Mouse (Mus musculus): Measurements from ENCODE around the gene Picalm. TPM values are rescaled to one million over a fixed set of nuclear protein-coding genes. Genes with fewer than 3 reads are reported as not detected.

Gene Picalm
- total and polyA plus RNA-seq, 3 experiments: 62.8 to 377 (median 166) TPM

- TF ChIP-seq TAL1 (conservative IDR thresholded peaks at IDR 0.05; ENCODE audit: low read depth, low read length) (no peak), POLR2AphosphoS5 (IDR thresholded peaks at IDR 0.05; ENCODE audit: insufficient replicate concordance, low read depth, low read length) (no peak), GATA2 (IDR thresholded peaks at IDR 0.05; ENCODE audit: borderline replicate concordance, low read depth, low read length) (no peak), CTCF (IDR thresholded peaks at IDR 0.05; ENCODE audit: low read depth, low read length) (no peak)
- H3K4me3 ChIP-seq (ENCODE audit: low read depth, low read length): no peak overlapping the region
- DNase-seq (ENCODE audit: low spot score) (no peak), ATAC-seq (ENCODE audit: extremely low read depth, insufficient number of reproducible peaks, low FRiP score, poor library complexity, severe bottlenecking) (no peak)
- no peaks in the 10 kb centered on the region for H3K9me3 ChIP-seq (replicated peaks)
- H3K4me1 ChIP-seq (ENCODE audit: insufficient read depth, low read depth, low read length): no peaks in the 10 kb centered on the region
- H3K27me3 ChIP-seq (ENCODE audit: insufficient read depth, low read length): peaks cover 6% of the 10 kb centered on the region; the same call in 1 of the 2 replicates
- no peaks in the 10 kb centered on the region for H3K36me3 ChIP-seq (replicated peaks)
Measured at GRCm38 (mm10) chr7:90091756-90092155, 38.3 kb upstream of the Picalm start.

GRCm38 (mm10) chr7:90092452-90093450, 37.3 kb upstream of the Picalm start:
- H3K27me3 ChIP-seq (ENCODE audit: insufficient read depth, low read length): peaks cover 6% of the 10 kb centered on the region
- TF ChIP-seq GATA1 (IDR thresholded peaks at IDR 0.05; ENCODE audit: borderline replicate concordance, low read length) (no peak), POLR2AphosphoS5 (IDR thresholded peaks at IDR 0.05; ENCODE audit: insufficient replicate concordance, low read depth, low read length) (no peak), CTCF (IDR thresholded peaks at IDR 0.05; ENCODE audit: low read depth, low read length) (no peak), TAL1 (conservative IDR thresholded peaks at IDR 0.05; ENCODE audit: low read depth, low read length) (no peak), GATA2 (IDR thresholded peaks at IDR 0.05; ENCODE audit: borderline replicate concordance, low read depth, low read length) (no peak)
- DNase-seq (ENCODE audit: low spot score) (no peak), ATAC-seq (ENCODE audit: extremely low read depth, insufficient number of reproducible peaks, low FRiP score, poor library complexity, severe bottlenecking) (no peak)
- no peak overlapping the region for H3K4me3 ChIP-seq (ENCODE audit: low read depth, low read length)
- H3K36me3 ChIP-seq (replicated peaks): no peaks in the 10 kb centered on the region
- no peaks in the 10 kb centered on the region for H3K4me1 ChIP-seq (ENCODE audit: insufficient read depth, low read depth, low read length)
- H3K9me3 ChIP-seq (replicated peaks): no peaks in the 10 kb centered on the region

- H3K27me3 ChIP-seq (ENCODE audit: insufficient read depth, low read length): peaks cover 10% of the 10 kb centered on the region
- no peak for ATAC-seq (ENCODE audit: extremely low read depth, insufficient number of reproducible peaks, low FRiP score, poor library complexity, severe bottlenecking)
- H3K4me1 ChIP-seq (ENCODE audit: insufficient read depth, low read depth, low read length): no peaks in the 10 kb centered on the region
Measured at GRCm38 (mm10) chr7:90095097-90095496, 34.9 kb upstream of the Picalm start.

GRCm38 (mm10) chr7:90095766-90096372, 34.1 kb upstream of the Picalm start:
- H3K27me3 ChIP-seq (ENCODE audit: insufficient read depth, low read length): peaks cover 7% of the 10 kb centered on the region
- H3K9me3 ChIP-seq (replicated peaks): no peaks in the 10 kb centered on the region
- no peaks in the 10 kb centered on the region for H3K36me3 ChIP-seq (replicated peaks)
- no peaks in the 10 kb centered on the region for H3K4me1 ChIP-seq (ENCODE audit: insufficient read depth, low read depth, low read length)
- no peak for DNase-seq (ENCODE audit: low spot score)
- TF ChIP-seq TAL1 (conservative IDR thresholded peaks at IDR 0.05; ENCODE audit: low read depth, low read length) (no peak), CTCF (IDR thresholded peaks at IDR 0.05; ENCODE audit: low read depth, low read length) (no peak), POLR2AphosphoS5 (IDR thresholded peaks at IDR 0.05; ENCODE audit: insufficient replicate concordance, low read depth, low read length) (no peak), GATA1 (IDR thresholded peaks at IDR 0.05; ENCODE audit: borderline replicate concordance, low read length) (no peak), GATA2 (IDR thresholded peaks at IDR 0.05; ENCODE audit: borderline replicate concordance, low read depth, low read length) (no peak)
- H3K4me3 ChIP-seq (ENCODE audit: low read depth, low read length): no peak overlapping the region
- no peak for ATAC-seq (ENCODE audit: extremely low read depth, insufficient number of reproducible peaks, low FRiP score, poor library complexity, severe bottlenecking)

More at GRCm38 (mm10) chr7:90095097-90095496, 34.9 kb upstream of the Picalm start:
- no peaks in the 10 kb centered on the region for H3K9me3 ChIP-seq (replicated peaks)
- no peaks in the 10 kb centered on the region for H3K36me3 ChIP-seq (replicated peaks)
- DNase-seq (ENCODE audit: low spot score): no peak
- TF ChIP-seq TAL1 (conservative IDR thresholded peaks at IDR 0.05; ENCODE audit: low read depth, low read length) (no peak), CTCF (IDR thresholded peaks at IDR 0.05; ENCODE audit: low read depth, low read length) (no peak), POLR2AphosphoS5 (IDR thresholded peaks at IDR 0.05; ENCODE audit: insufficient replicate concordance, low read depth, low read length) (no peak), GATA1 (IDR thresholded peaks at IDR 0.05; ENCODE audit: borderline replicate concordance, low read length) (no peak), GATA2 (IDR thresholded peaks at IDR 0.05; ENCODE audit: borderline replicate concordance, low read depth, low read length) (no peak)
- H3K4me3 ChIP-seq (ENCODE audit: low read depth, low read length): no peak overlapping the region

- peaks cover 7% of the 10 kb centered on the region for H3K27me3 ChIP-seq (ENCODE audit: insufficient read depth, low read length)
- H3K36me3 ChIP-seq (replicated peaks): no peaks in the 10 kb centered on the region
- ATAC-seq (ENCODE audit: extremely low read depth, insufficient number of reproducible peaks, low FRiP score, poor library complexity, severe bottlenecking) (no peak), DNase-seq (ENCODE audit: low spot score) (no peak)
- H3K9me3 ChIP-seq (replicated peaks): no peaks in the 10 kb centered on the region
- no peaks in the 10 kb centered on the region for H3K4me1 ChIP-seq (ENCODE audit: insufficient read depth, low read depth, low read length)
- no peak overlapping the region for H3K4me3 ChIP-seq (ENCODE audit: low read depth, low read length)
- no peak for TF ChIP-seq POLR2AphosphoS5 (IDR thresholded peaks at IDR 0.05; ENCODE audit: insufficient replicate concordance, low read depth, low read length)
- no peak for TF ChIP-seq CTCF (IDR thresholded peaks at IDR 0.05; ENCODE audit: low read depth, low read length)
- no peak for TF ChIP-seq GATA2 (IDR thresholded peaks at IDR 0.05; ENCODE audit: borderline replicate concordance, low read depth, low read length)
- no peak for TF ChIP-seq GATA1 (IDR thresholded peaks at IDR 0.05; ENCODE audit: borderline replicate concordance, low read length)
- no peak for TF ChIP-seq TAL1 (conservative IDR thresholded peaks at IDR 0.05; ENCODE audit: low read depth, low read length)
Measured at GRCm38 (mm10) chr7:90096609-90097008, 33.4 kb upstream of the Picalm start.

GRCm38 (mm10) chr7:90098253-90098652, 31.8 kb upstream of the Picalm start:
- ATAC-seq (ENCODE audit: extremely low read depth, insufficient number of reproducible peaks, low FRiP score, poor library complexity, severe bottlenecking): no peak
- Histone ChIP-seq H3K9me3 (replicated peaks) (no peaks in the 10 kb centered on the region), H3K27me3 (ENCODE audit: insufficient read depth, low read length) (peaks cover 7% of the 10 kb centered on the region), H3K36me3 (replicated peaks) (no peaks in the 10 kb centered on the region), H3K4me1 (ENCODE audit: insufficient read depth, low read depth, low read length) (no peaks in the 10 kb centered on the region), H3K4me3 (ENCODE audit: low read depth, low read length) (no peak overlapping the region)
- TF ChIP-seq GATA2 (IDR thresholded peaks at IDR 0.05; ENCODE audit: borderline replicate concordance, low read depth, low read length) (no peak), CTCF (IDR thresholded peaks at IDR 0.05; ENCODE audit: low read depth, low read length) (no peak), GATA1 (IDR thresholded peaks at IDR 0.05; ENCODE audit: borderline replicate concordance, low read length) (no peak), POLR2AphosphoS5 (IDR thresholded peaks at IDR 0.05; ENCODE audit: insufficient replicate concordance, low read depth, low read length) (no peak), TAL1 (conservative IDR thresholded peaks at IDR 0.05; ENCODE audit: low read depth, low read length) (no peak)
- no peak for DNase-seq (ENCODE audit: low spot score)

Data from G1E (cell line).